Mouse (Mus musculus): ENCODE results near the gene Tmem19. TPM values are rescaled to one million over a fixed set of nuclear protein-coding genes. Genes with fewer than 3 reads are reported as not detected.

Gene Tmem19
- polyA plus RNA-seq (2011; ENCODE audit: insufficient read depth, insufficient read length, low read depth, missing spikeins) = 28.3 and 29.1 TPM in 2 replicates

GRCm38 (mm10) chr10:115361840-115362622 is at the start of gene Tmem19:
Gene Tmem19, minus strand, starts transcription at chr10:115362501.
- no peaks in the 10 kb centered on the region for H3K36me3 ChIP-seq (ENCODE audit: control insufficient read depth, insufficient read depth, low read length, poor library complexity, severe bottlenecking)
- no peaks in the 10 kb centered on the region for H3K9me3 ChIP-seq (replicated peaks; ENCODE audit: control insufficient read depth, insufficient read depth, low read length, poor library complexity, severe bottlenecking)
- peak within 1 kb of the TSS; percentile 92 for H3K27ac ChIP-seq (ENCODE audit: insufficient read depth, low read length)
- H3K9ac ChIP-seq (ENCODE audit: low read depth, poor library complexity, severe bottlenecking) = peak within 1 kb of the TSS; percentile 75
- peak within 1 kb of the TSS; percentile 85 for H3K4me3 ChIP-seq (ENCODE audit: low read depth, low read length)
- no peaks in the 10 kb centered on the region for H3K27me3 ChIP-seq (ENCODE audit: control insufficient read depth, insufficient read depth, low read length, poor library complexity, severe bottlenecking)
- H3K4me1 ChIP-seq (ENCODE audit: control insufficient read depth, insufficient read depth, low read length) = peaks cover 4% of the 10 kb centered on the region
- no peak for TF ChIP-seq EP300 (IDR thresholded peaks at IDR 0.05; ENCODE audit: insufficient read depth, low read depth, low read length)
- no peak for TF ChIP-seq CTCF (IDR thresholded peaks at IDR 0.05; ENCODE audit: low read depth, low read length)
- TF ChIP-seq POLR2A (IDR thresholded peaks at IDR 0.05; ENCODE audit: insufficient read depth, low read length) = peak; percentile 59

- H3K27me3 ChIP-seq (ENCODE audit: control insufficient read depth, insufficient read depth, low read length, poor library complexity, severe bottlenecking) = no peaks in the 10 kb centered on the region
- no peak overlapping the region for H3K27ac ChIP-seq (ENCODE audit: insufficient read depth, low read length)
- no peak overlapping the region for H3K4me3 ChIP-seq (ENCODE audit: low read depth, low read length)
- no peaks in the 10 kb centered on the region for H3K4me1 ChIP-seq (ENCODE audit: control insufficient read depth, insufficient read depth, low read length)
- H3K9me3 ChIP-seq (replicated peaks; ENCODE audit: control insufficient read depth, insufficient read depth, low read length, poor library complexity, severe bottlenecking) = no peaks in the 10 kb centered on the region
- H3K36me3 ChIP-seq (ENCODE audit: control insufficient read depth, insufficient read depth, low read length, poor library complexity, severe bottlenecking) = peaks cover 53% of the 10 kb centered on the region
- peak; percentile 55 for TF ChIP-seq CTCF (IDR thresholded peaks at IDR 0.05; ENCODE audit: low read depth, low read length)
- no peak for TF ChIP-seq POLR2A (IDR thresholded peaks at IDR 0.05; ENCODE audit: insufficient read depth, low read length)
- no peak for TF ChIP-seq EP300 (IDR thresholded peaks at IDR 0.05; ENCODE audit: insufficient read depth, low read depth, low read length)
- no peak overlapping the region for H3K9ac ChIP-seq (ENCODE audit: low read depth, poor library complexity, severe bottlenecking)
These were observed 44.1 kb upstream of the Tmem19 start for GRCm38 (mm10) chr10:115406393-115406792.

- H3K9ac ChIP-seq (ENCODE audit: low read depth, poor library complexity, severe bottlenecking) = no peak overlapping the region
- no peaks in the 10 kb centered on the region for H3K27me3 ChIP-seq (ENCODE audit: control insufficient read depth, insufficient read depth, low read length, poor library complexity, severe bottlenecking)
- no peaks in the 10 kb centered on the region for H3K9me3 ChIP-seq (replicated peaks; ENCODE audit: control insufficient read depth, insufficient read depth, low read length, poor library complexity, severe bottlenecking)
- TF ChIP-seq EP300 (IDR thresholded peaks at IDR 0.05; ENCODE audit: insufficient read depth, low read depth, low read length) = no peak
- no peak for TF ChIP-seq POLR2A (IDR thresholded peaks at IDR 0.05; ENCODE audit: insufficient read depth, low read length)
- no peak for TF ChIP-seq CTCF (IDR thresholded peaks at IDR 0.05; ENCODE audit: low read depth, low read length)
- peaks cover 48% of the 10 kb centered on the region for H3K36me3 ChIP-seq (ENCODE audit: control insufficient read depth, insufficient read depth, low read length, poor library complexity, severe bottlenecking)
- H3K4me1 ChIP-seq (ENCODE audit: control insufficient read depth, insufficient read depth, low read length) = no peaks in the 10 kb centered on the region
- H3K4me3 ChIP-seq (ENCODE audit: low read depth, low read length) = no peak overlapping the region
- H3K27ac ChIP-seq (ENCODE audit: insufficient read depth, low read length) = no peak overlapping the region
These were observed 29.6 kb upstream of the Tmem19 start for GRCm38 (mm10) chr10:115391896-115392295.

- no peaks in the 10 kb centered on the region for H3K27me3 ChIP-seq (ENCODE audit: control insufficient read depth, insufficient read depth, low read length, poor library complexity, severe bottlenecking)
- TF ChIP-seq POLR2A (IDR thresholded peaks at IDR 0.05; ENCODE audit: insufficient read depth, low read length) = no peak
- no peak for TF ChIP-seq EP300 (IDR thresholded peaks at IDR 0.05; ENCODE audit: insufficient read depth, low read depth, low read length)
- TF ChIP-seq CTCF (IDR thresholded peaks at IDR 0.05; ENCODE audit: low read depth, low read length) = no peak
- no peak overlapping the region for H3K4me3 ChIP-seq (ENCODE audit: low read depth, low read length)
- no peaks in the 10 kb centered on the region for H3K9me3 ChIP-seq (replicated peaks; ENCODE audit: control insufficient read depth, insufficient read depth, low read length, poor library complexity, severe bottlenecking)
- H3K9ac ChIP-seq (ENCODE audit: low read depth, poor library complexity, severe bottlenecking) = no peak overlapping the region
- no peak overlapping the region for H3K27ac ChIP-seq (ENCODE audit: insufficient read depth, low read length)
- H3K36me3 ChIP-seq (ENCODE audit: control insufficient read depth, insufficient read depth, low read length, poor library complexity, severe bottlenecking) = peaks cover 48% of the 10 kb centered on the region
- H3K4me1 ChIP-seq (ENCODE audit: control insufficient read depth, insufficient read depth, low read length) = no peaks in the 10 kb centered on the region
These were observed 28.8 kb upstream of the Tmem19 start for GRCm38 (mm10) chr10:115391076-115391475.

- H3K4me1 ChIP-seq (ENCODE audit: control insufficient read depth, insufficient read depth, low read length) = no peaks in the 10 kb centered on the region
- TF ChIP-seq CTCF (IDR thresholded peaks at IDR 0.05; ENCODE audit: low read depth, low read length) (no peak), POLR2A (IDR thresholded peaks at IDR 0.05; ENCODE audit: insufficient read depth, low read length) (no peak), EP300 (IDR thresholded peaks at IDR 0.05; ENCODE audit: insufficient read depth, low read depth, low read length) (no peak)
- H3K27me3 ChIP-seq (ENCODE audit: control insufficient read depth, insufficient read depth, low read length, poor library complexity, severe bottlenecking) = no peaks in the 10 kb centered on the region
- H3K36me3 ChIP-seq (ENCODE audit: control insufficient read depth, insufficient read depth, low read length, poor library complexity, severe bottlenecking) = peaks cover 33% of the 10 kb centered on the region
- H3K9ac ChIP-seq (ENCODE audit: low read depth, poor library complexity, severe bottlenecking) = no peak overlapping the region
- H3K27ac ChIP-seq (ENCODE audit: insufficient read depth, low read length) = no peak overlapping the region
- H3K4me3 ChIP-seq (ENCODE audit: low read depth, low read length) = no peak overlapping the region
- H3K9me3 ChIP-seq (replicated peaks; ENCODE audit: control insufficient read depth, insufficient read depth, low read length, poor library complexity, severe bottlenecking) = no peaks in the 10 kb centered on the region
These were observed 25.6 kb upstream of the Tmem19 start for GRCm38 (mm10) chr10:115387891-115388290.
